Mouse (Mus musculus) adrenal gland, postnatal 36 days (tissue): Measurements from ENCODE around the gene Dmpk. TPM values are rescaled to one million over a fixed set of nuclear protein-coding genes. Genes with fewer than 3 reads are reported as not detected.

Experiments
- microRNA-seq: library from miRNA; unstranded; fragments of <30 nt; microRNA quantifications from one replicate; pipeline ENCODE4 v1.2.0, GENCODE M21; 2021
- total RNA-seq, 2 experiments: library from RNA; stranded (reverse); gene quantifications; 2 replicates each; pipeline ENCODE4 v1.2.3; 2021

Dmpk gene
- total RNA-seq, 2 experiments from 2014 or later: 81.5 to 110 TPM

Small RNA genes lying within 50 kb of the gene (microRNA-seq; reads per million reads assigned to microRNA genes)
- gene Mir3100: 2.0 reads per million

Other genes starting within 250 kb of the Dmpk start
- gene Mill2, start 243.9 kb upstream of the Dmpk start, total RNA-seq: 1 to 10 TPM; 5.4 to 7.2 TPM
- gene Pglyrp1, start 212.5 kb upstream of the Dmpk start, total RNA-seq: 1 to 10 TPM in 1 of 2 experiments, under 1 TPM in 1; 0.56 to 1.3 TPM
- 10 to 100 TPM; 11.5 to 12.1 TPM for gene Ccdc61, start 173.4 kb upstream of the Dmpk start, total RNA-seq
- 1 to 10 TPM; 3.7 to 5.4 TPM for gene Nova2, start 158.0 kb upstream of the Dmpk start, total RNA-seq
- gene Nanos2, start 96.4 kb upstream of the Dmpk start, total RNA-seq: not detected
- 10 to 100 TPM; 10.3 to 12.2 TPM for gene Mypop, start 92.6 kb upstream of the Dmpk start, total RNA-seq
- gene Irf2bp1, start 79.8 kb upstream of the Dmpk start, total RNA-seq: 10 to 100 TPM; 47.0 to 47.5 TPM
- gene Foxa3, start 60.3 kb upstream of the Dmpk start, total RNA-seq: not detected
- 100 to 1,000 TPM in 1 of 2 experiments, 10 to 100 TPM in 1; 88.7 to 102 TPM for gene Sympk, start 59.5 kb upstream of the Dmpk start, total RNA-seq
- gene Rsph6a, start 29.2 kb upstream of the Dmpk start, total RNA-seq: not detected
- 10 to 100 TPM; 53.8 to 57.1 TPM for gene Dmwd, start 7.6 kb upstream of the Dmpk start, total RNA-seq
- gene Six5, start 10.7 kb downstream of the Dmpk start, total RNA-seq: 10 to 100 TPM; 14.0 to 15.6 TPM
- not detected for gene Gm4969, start 34.5 kb downstream of the Dmpk start, total RNA-seq
- 10 to 100 TPM; 11.5 to 13.1 TPM for gene Fbxo46, start 36.0 kb downstream of the Dmpk start, total RNA-seq
- gene Qpctl, start 65.4 kb downstream of the Dmpk start, total RNA-seq: 10 to 100 TPM; 17.4 to 18.8 TPM
- 100 to 1,000 TPM in 1 of 2 experiments, 10 to 100 TPM in 1; 96.5 to 105 TPM for gene Snrpd2, start 65.9 kb downstream of the Dmpk start, total RNA-seq
- under 1 TPM; 0.40 to 0.56 TPM for gene Gipr, start 82.3 kb downstream of the Dmpk start, total RNA-seq
- 10 to 100 TPM; 45.2 to 65.2 TPM for gene Eml2, start 92.6 kb downstream of the Dmpk start, total RNA-seq
- 10 to 100 TPM in 1 of 2 experiments, 1 to 10 TPM in 1; 5.9 to 12.9 TPM for gene Gpr4, start 128.7 kb downstream of the Dmpk start, total RNA-seq
- gene Opa3, start 144.5 kb downstream of the Dmpk start, total RNA-seq: 10 to 100 TPM; 31.7 to 37.4 TPM
- gene Vasp, start 188.0 kb downstream of the Dmpk start, total RNA-seq: 10 to 100 TPM; 45.4 to 55.0 TPM
- gene Ppm1n, start 196.2 kb downstream of the Dmpk start, total RNA-seq: not detected
- 1 to 10 TPM; 4.6 to 5.1 TPM for gene Rtn2, start 198.8 kb downstream of the Dmpk start, total RNA-seq
- 10 to 100 TPM; 11.2 to 23.6 TPM for gene Fosb, start 226.2 kb downstream of the Dmpk start, total RNA-seq